Mouse (Mus musculus) C2C12 (cell line): Measurements from ENCODE around the gene Skap1.

Experiments used
- CEBPB ChIP-seq: IDR thresholded peaks from one replicate; pipeline ENCODE4 v1.6.1; 2011; ENCODE audit warnings: low read depth, mild to moderate bottlenecking, control low read depth, moderate library complexity
- CTCF ChIP-seq: IDR thresholded peaks from one replicate; pipeline ENCODE4 v1.5.1; 2011; ENCODE audit not compliant: control insufficient read depth, insufficient read depth, insufficient read length
- FOSL1 ChIP-seq: IDR thresholded peaks from one replicate; pipeline ENCODE4 v1.8.0; 2011; ENCODE audit warnings: mild to moderate bottlenecking, low read length; ENCODE audit not compliant: poor library complexity, insufficient read depth, severe bottlenecking
- MAX ChIP-seq: IDR thresholded peaks from one replicate; pipeline ENCODE4 v1.6.1; 2011; ENCODE audit warnings: mild to moderate bottlenecking, control low read depth
- MYOD1 ChIP-seq: IDR thresholded peaks from one replicate; pipeline ENCODE4 v1.6.1; 2011; ENCODE audit warnings: low read depth; ENCODE audit not compliant: control insufficient read depth, insufficient read length
- MYOG ChIP-seq: IDR thresholded peaks from one replicate; pipeline ENCODE4 v1.6.1; 2011; ENCODE audit not compliant: control insufficient read depth, insufficient read length; ENCODE audit errors: extremely low read depth
- USF1 ChIP-seq: IDR thresholded peaks from one replicate; pipeline ENCODE4 v1.6.1; 2011; ENCODE audit warnings: low read depth, mild to moderate bottlenecking, control low read depth, moderate library complexity

DNA sequence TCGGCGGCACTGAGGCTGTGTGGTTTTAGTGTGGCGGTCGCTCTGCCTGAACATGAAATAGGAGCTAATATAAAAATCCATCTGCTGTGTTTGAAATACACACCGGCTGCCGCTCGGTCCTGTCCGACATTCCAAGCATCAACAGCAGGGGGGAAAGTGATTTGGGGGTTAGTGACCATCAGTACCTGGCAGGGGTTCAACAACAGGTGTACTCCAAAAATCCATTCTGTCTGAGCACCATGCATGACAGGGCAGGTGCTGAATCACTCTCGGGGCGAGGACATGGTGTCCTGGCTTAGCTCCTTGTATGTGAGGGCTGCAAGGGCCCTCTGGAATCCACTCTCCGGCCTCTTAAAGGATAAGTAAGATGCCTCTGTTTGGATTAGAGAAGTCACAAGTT lies 272.0 kb downstream of the Skap1 start:
- TF ChIP-seq MYOG = no peak
- TF ChIP-seq CTCF = no peak
- no peak for TF ChIP-seq MAX
- no peak for TF ChIP-seq MYOD1
- no peak for TF ChIP-seq USF1
- no peak for TF ChIP-seq CEBPB
- TF ChIP-seq FOSL1 = no peak
